Mouse (Mus musculus) splenic B cell, adult 2 months (primary cell): ENCODE results near the gene Dock3.
A peak's percentile ranks its signal among the peaks of the same experiment; 100 is the strongest.
"Not testable (repeated sequence)": the region's sequence is repeated elsewhere in the genome, so short reads cannot be mapped to it uniquely, and the experiment has no call there.

Source experiments
- DNase-seq: peaks from one replicate; pipeline ENCODE4 v3.0.0-alpha.2; 2011; ENCODE audit warnings: low read depth, low spot score
- H3K27me3 ChIP-seq: 2 replicates; pipeline ENCODE4 v1.6.1; 2012; ENCODE audit warnings: mild to moderate bottlenecking, low read length, moderate library complexity, mixed read lengths; ENCODE audit not compliant: control insufficient read depth, poor library complexity, insufficient read depth, severe bottlenecking
- H3K36me3 ChIP-seq: 2 replicates; pipeline ENCODE4 v1.6.1; 2012; ENCODE audit warnings: mild to moderate bottlenecking, low read length, moderate library complexity, mixed read lengths; ENCODE audit not compliant: control insufficient read depth, poor library complexity, insufficient read depth, severe bottlenecking

The Dock3 gene

DNA sequence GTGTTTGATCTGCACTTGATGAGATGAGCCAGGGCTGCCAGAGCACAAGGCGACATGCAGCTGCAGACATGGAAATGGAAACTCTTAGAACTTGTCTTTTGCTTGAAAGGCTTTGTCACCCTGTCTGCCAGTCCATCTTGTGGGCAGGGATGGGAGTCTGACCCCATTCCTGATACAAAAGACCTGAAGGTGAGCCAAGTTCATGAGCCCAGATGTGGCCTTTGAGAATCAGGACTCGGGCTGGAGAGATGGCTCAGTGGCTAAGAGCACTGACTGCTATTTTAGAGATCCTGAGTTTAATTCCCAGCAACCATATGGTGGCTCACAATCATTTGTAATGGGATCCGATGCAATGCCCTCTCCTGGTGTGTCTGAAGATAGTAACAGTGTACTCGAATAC is 13.6 kb upstream of the Dock3 start:
- H3K36me3 ChIP-seq = no peaks in the 10 kb centered on the region
- H3K27me3 ChIP-seq = no peaks in the 10 kb centered on the region
- no peak for DNase-seq

DNA sequence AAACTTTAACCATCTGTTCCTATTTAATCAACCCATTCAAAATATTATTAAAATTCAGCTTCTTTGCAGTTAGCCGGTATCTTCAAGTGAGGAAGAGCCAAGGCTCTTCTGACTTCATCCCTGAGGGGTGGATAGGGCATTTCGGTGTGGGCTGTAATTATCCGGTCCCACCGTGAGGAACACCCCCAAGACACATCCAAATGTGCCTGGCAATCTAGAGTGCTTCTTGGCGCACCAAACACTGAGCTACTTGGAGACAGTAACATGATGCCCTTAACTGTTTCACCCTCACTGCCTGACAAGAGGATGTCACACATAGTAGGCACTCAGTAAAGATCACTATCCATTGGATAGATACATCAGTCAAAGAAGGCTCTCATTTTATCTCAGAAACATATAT is 4.4 kb upstream of the Dock3 start:
- Histone ChIP-seq H3K36me3 (no peaks in the 10 kb centered on the region), H3K27me3 (no peaks in the 10 kb centered on the region)
- no peak for DNase-seq

DNA sequence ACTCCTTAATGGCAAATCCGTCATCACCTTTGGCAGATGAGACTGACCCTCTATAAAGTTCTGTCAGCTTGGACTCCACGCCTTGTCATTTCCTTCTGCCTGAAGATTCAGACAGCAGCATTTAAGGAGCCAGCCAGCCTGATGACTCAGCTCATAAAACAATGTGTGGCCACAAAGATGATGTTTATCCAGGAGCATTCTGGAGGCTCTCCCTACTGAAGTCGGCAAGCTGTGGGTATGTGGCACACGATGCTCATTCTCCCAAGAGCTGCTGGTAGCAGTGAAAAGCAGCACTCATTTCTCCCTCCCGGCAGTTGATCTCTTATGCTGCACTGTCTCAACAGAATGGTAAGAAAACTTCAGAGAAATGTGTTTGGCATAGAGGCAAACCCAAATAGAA is 3.6 kb upstream of the Dock3 start:
- no peak for DNase-seq
- H3K36me3 ChIP-seq = no peaks in the 10 kb centered on the region
- no peaks in the 10 kb centered on the region for H3K27me3 ChIP-seq

DNA sequence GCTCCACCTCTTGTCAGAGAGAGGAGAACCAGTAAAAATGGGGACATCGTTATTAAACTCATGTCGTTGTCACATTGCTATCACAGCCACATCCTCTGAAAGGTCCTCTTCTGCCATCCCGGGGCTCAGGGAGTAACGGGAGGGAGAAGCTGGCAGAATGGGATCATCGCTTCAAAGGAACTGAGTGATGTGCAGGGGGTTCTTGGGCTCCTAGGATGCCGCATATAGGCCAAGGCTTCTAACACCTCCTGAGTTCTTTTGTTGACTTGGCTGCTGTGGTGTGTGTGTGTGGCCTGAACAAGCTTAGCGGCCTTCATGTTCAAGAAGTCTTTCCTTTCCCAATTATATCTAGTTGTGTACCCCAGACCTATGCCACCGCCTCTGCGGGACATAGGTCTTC is 431 bp upstream of the Dock3 start:
- H3K27me3 ChIP-seq = no peaks in the 10 kb centered on the region
- no peak for DNase-seq

DNA sequence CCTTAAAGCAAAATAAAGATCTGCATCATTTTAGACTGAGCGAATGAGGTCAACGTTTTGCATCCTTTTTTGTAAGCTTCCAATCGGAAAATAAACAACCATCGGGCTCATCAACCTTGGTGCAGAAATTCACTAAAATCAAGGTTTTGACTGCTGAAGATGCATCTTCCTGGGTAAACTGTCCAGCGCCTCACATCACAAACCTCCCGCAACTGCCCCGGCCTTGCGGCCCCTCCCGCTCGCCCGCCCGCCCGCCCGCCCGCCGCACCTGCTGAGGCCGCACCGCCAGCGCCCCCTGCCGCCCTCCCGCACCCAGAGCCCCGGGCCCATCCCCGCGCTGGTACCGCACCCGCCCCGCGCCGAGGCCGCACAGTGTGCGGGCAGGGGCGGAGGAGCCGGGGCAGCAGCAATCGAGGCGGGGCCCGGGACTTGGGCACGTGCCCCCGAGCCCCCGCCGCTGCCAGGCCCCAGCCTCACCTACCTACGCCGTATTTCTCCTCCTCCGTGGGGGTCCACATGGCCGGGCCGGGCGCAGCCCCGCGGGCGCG is 644 bp downstream of the Dock3 start:
- no peaks in the 10 kb centered on the region for H3K36me3 ChIP-seq
- DNase-seq = peak; percentile 21
- no peaks in the 10 kb centered on the region for H3K27me3 ChIP-seq

More for the DNA sequence above, 431 bp upstream of the Dock3 start:
- H3K36me3 ChIP-seq = no peaks in the 10 kb centered on the region

DNA sequence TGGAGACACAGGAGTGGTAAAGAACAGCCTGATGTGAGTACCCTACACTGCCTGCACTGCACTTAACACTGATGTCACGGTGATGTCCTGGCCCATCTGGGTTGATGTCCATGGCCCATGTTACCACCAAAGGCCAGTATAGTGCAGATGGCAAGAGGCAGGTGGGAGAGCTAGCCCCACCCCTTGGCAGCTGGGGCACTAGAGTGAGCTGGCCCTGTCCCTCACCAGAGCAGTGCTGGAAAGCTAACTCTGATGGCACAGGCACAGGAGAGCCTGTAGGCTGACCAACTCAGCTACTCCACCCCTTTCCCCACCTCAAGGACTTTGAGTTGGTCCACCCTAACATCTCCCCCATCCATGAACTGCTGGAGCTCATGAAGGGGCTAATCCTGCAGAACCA is 7.1 kb downstream of the Dock3 start:
- Histone ChIP-seq H3K27me3 (no peaks in the 10 kb centered on the region), H3K36me3 (no peaks in the 10 kb centered on the region)
- DNase-seq = no peak

DNA sequence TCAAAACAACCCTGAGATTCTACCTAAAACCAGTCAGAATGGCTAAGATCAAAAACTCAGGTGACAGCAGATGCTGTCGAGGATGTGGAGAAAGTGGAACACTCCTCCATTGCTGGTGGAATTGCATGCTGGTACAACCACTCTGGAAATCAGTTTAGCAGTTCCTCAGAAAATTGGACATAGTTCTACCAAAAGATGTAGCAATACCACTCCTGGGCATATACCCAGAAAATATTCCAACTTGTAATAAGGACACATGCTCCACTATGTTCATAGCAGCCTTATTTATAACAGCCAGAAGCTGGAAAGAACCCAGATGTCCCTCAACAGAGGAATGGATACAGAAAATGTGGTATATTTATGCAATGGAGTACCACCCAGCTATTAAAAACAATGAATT is 56.9 kb downstream of the Dock3 start:
- DNase-seq, H3K36me3 ChIP-seq, H3K27me3 ChIP-seq: not testable (repeated sequence)

DNA sequence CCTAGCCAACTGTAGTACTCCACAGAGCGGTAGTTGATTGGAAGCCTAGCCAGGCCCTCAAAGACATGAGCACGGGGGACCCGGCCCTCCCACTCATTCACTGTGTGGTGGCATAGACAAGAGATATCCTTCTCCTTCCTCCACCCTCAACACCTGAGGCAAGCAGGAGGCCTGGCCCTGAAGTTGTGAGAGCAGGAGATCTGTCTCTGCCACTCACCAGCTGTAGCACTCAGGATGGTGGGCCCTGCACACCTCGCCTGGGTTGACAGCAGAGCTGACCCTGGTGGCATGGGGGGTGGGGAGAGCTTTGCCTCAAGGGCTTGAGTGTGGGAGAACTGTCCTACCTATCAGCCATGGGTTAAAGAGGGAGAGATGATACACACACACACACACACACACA is 65.9 kb downstream of the Dock3 start:
- no peaks in the 10 kb centered on the region for H3K36me3 ChIP-seq
- no peaks in the 10 kb centered on the region for H3K27me3 ChIP-seq
- no peak for DNase-seq

DNA sequence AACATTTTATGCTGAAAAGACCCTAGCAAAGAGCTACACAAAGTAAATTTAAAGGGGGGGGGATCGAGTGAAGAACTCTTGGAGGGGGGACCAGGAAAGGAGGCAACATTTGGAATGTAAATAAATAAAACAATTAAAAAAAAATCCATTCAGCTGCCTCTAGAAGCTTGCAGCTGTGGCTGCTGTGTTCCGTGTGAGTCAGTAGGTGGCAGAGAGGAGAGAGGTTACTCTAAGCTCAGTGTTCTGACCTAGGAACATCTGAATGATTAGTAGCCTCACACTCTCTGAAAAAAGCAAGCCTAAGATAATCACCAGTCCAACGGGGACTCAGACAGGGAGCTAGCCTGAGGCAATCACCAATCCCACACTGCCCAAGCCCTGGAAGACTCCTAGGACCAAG is 66.9 kb downstream of the Dock3 start:
- no peaks in the 10 kb centered on the region for H3K27me3 ChIP-seq
- no peaks in the 10 kb centered on the region for H3K36me3 ChIP-seq
- peak; percentile 3 for DNase-seq

DNA sequence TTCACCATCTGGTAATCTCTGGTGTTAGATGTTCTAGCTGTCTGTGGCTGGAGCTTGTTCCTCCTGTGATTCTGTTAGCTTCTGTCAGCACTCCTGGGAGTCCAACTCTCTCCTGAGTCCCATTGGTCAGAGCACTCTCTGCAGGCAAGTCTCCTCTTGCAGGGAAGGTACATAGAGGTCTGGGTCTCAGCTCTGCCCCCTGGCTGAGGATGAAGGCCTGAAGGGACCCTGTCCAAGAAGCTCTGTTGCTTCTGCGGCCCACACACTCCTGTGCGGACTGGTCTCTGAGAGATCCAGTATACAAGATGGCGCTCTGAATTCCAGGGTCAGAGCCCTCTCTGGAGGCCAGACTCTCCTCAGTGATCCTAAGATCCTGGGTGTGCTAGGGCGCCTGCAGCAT is 75.3 kb downstream of the Dock3 start:
- not testable (repeated sequence) for H3K27me3 ChIP-seq, DNase-seq, H3K36me3 ChIP-seq

DNA sequence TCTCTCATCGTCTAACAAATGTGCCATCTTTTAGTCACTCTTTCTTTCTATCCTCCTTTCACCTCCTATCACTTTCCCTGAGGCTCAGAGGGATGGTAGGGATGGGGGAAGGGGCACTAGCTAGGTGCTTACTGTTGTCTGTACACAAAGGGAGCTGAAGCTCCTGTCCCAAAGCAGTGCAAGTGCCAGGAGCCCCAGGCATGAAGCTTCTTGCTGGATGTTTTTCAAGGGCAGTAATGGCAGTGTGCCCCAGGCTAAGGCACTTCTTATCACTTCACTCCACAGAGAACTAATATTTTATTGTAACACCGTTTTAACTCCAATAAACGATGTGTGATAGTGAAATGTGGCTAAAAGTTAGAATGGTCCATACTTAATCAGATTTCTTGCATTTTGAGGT is 118.9 kb downstream of the Dock3 start:
- no peak for DNase-seq
- H3K36me3 ChIP-seq = no peaks in the 10 kb centered on the region
- H3K27me3 ChIP-seq = no peaks in the 10 kb centered on the region

DNA sequence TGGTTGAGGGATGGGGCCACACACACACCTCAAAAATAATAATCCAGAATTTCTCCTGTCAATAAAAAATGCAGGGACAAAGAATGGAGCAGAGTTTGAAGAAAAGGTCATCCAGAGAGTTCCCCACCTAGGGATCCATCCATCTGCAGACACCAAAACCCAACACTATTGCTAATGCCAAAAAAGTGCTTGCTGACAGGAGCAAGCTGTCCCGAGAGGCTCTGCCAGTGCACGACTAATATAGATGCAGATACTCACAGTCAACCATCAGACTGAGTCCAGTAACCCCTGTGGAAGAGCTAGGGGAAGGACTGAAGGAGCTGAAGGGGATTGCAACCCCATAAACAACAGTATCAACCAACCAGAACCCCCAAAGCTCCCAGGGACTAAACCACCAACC is 119.7 kb downstream of the Dock3 start:
- no peaks in the 10 kb centered on the region for H3K36me3 ChIP-seq
- no peak for DNase-seq
- H3K27me3 ChIP-seq = no peaks in the 10 kb centered on the region

DNA sequence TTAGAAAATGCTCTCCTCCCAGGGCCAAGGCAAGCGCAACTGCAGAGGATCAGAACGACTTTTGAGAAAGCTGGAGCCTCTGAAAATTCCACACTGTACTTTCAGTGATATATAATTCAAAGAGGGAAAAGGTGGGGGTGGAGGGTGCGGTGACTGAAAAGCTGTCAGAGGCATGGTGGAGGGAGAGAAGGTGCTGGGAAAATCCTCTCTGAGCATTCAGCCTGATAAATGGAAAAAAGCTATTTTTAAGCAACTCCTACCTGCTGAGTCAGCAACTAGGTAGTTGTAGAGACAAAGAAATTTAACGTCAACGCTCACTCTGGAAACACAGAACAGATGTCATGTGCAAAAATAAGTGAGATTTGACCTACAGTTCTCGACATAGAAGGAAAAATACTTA is 132.2 kb downstream of the Dock3 start:
- DNase-seq = no peak
- Histone ChIP-seq H3K36me3 (no peaks in the 10 kb centered on the region), H3K27me3 (no peaks in the 10 kb centered on the region)

DNA sequence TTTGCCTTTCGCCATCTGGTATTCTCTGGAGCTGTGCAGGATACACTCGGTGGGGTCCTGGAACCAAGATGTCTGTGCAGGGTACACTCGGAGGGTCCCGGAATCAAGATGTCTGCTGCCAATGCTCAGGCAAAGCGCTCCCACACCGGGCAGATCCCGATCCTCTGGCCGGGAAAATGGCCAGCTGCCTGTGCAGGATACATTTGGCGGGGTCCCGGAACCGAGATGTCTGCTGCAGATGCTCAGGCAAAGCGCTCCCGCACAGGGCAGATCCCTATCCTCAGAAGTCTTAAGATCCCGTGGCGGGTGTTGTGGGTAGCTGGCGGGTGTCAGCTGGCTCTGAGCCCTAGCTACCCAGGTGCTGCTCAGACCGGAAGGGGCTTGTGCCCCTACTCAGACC is 142.3 kb downstream of the Dock3 start:
- H3K27me3 ChIP-seq, H3K36me3 ChIP-seq, DNase-seq: not testable (repeated sequence)

DNA sequence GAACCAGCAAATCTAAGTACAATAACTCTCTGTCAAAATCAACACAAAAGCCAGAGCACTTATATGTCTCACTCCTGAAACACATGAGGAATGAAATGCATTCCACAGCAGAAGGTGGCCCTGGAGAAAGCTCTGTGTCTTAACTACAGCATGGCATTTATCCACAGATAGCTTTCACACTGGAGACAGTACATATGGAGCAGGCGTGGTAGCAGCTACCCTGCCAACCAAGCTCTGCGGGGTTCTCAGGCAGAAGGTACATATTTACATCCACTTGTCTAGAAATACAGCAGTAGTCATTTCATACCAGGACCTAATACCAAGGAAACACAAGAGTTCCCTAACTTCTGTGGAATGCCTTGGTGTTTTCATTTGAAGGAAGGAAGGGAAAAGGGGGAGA is 144.2 kb downstream of the Dock3 start:
- DNase-seq = no peak
- no peaks in the 10 kb centered on the region for H3K27me3 ChIP-seq
- H3K36me3 ChIP-seq = no peaks in the 10 kb centered on the region

DNA sequence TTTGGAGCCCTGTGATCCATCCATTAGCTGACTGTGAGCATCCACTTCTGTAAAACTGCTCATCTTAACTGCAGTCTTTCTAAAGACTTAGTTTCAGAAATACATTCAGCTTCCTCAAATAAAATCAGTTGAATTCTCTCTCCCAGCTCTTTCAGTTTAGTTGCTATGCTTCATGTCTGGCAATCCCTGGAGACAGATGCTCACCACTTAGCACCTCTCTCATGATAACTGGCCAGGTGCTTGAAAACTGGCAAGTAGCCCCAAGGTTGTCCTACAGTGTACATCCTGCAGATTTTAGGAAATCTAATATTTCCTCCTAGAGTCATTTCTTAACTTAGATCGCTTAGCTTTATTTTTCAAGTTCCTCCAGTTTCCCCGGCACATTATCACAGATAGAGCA is 193.8 kb downstream of the Dock3 start:
- Histone ChIP-seq H3K27me3 (no peaks in the 10 kb centered on the region), H3K36me3 (no peaks in the 10 kb centered on the region)
- DNase-seq = no peak
